Mouse (Mus musculus): ENCODE results near the gene Ptrhd1.

The Ptrhd1 gene

DNA sequence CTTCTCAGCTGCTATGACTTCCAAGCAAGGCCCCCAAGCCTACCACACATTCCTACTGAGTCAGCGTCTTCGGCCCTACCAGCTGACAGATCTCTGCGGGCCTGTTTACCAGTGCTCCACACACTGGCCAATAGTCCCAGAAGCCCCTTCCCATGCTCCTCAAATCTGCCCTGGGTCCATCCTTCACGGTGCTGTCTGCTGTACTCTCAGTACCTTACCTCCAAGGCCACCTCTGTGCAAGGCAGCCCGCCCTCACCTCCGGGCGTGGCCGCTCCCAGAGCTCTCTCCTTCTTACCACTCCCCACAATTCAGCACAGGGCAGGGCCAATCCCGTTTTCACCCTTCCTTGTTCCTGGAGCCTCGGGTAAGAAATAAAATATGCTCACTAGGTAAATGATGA lies 11.9 kb downstream of the Ptrhd1 start:
- DNase-seq: no peak

DNA sequence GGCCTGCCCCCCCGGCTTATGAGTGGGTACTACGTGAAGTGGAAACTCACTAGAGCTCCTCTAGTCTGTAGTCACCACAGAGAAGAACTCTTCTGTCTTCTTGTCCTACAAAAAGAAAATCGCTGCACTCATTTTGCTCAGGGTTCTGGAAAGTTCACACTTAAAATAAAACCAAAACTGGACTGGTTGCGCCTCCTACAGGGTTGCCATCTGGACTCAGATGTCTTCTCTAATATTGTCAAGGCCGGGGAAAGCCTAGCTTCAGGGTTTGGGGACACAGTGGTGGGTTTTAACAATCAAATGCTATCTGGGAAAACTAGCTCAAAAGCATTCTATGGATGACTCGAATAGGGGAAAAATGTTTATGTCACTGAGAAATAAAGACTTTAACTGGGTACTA lies 16.0 kb downstream of the Ptrhd1 start:
- DNase-seq: no peak

DNA sequence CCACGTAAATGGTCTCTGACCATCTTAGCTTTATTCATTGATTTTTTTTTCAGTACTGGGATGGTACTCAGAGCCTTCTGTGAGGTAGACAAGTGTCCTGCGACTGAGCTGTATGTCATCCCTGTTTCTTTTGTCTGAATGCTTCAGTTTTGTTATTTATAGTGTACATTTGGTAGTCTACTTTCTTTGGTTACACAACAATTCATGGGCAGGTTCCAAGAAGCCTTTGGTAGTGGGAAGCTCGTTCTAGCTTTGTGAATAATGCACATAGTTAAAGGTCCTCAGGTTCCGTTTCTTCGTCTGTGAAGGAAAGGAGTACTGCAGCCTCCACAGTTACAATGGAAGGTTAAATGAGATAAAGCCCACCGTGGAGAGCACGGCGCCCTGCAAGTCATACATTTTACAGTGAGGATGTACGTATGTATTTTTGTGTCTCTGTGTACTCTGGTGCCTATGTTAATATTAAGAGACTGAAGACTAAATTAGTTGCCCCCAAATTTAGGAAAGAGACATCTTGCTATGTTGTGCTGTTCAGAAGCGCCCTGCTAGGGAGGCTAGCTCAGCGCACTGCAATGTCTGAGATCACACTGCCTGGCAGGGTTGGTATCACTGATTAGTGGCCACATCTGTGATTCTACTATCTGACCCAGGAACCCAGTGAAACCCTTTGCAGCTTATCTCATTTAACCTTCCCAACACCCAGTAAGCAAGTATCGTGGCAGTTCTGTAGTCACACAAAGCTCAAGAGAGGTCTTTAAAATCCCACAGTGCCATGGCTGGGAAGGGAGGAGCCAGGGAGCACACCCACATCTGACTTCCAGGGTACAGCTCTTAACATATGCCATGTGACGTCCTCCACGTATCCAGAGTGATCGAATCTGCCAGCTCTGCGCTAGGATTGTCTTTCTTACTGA lies 19.2 kb downstream of the Ptrhd1 start:
- DNase-seq: peak; percentile 25

DNA sequence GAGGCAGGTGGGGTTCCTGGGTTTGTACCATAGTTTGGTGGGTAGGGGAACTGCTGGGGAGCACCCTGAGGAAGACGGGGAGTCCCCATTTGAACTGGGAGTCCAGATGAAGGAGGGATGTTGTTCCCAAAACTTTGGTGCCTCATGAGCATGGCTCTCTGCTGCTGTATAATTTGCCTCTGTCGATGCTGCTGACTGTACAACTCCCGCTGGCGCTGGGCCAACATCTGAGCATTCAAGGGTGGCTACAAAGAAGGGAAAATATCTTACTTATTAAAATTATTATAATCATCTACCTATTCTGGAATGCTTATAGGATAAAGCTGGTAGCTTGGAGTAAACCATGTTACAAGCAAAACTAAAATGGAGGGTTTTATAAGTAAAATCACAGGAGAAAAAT lies 33.9 kb downstream of the Ptrhd1 start:
- DNase-seq: no peak

DNA sequence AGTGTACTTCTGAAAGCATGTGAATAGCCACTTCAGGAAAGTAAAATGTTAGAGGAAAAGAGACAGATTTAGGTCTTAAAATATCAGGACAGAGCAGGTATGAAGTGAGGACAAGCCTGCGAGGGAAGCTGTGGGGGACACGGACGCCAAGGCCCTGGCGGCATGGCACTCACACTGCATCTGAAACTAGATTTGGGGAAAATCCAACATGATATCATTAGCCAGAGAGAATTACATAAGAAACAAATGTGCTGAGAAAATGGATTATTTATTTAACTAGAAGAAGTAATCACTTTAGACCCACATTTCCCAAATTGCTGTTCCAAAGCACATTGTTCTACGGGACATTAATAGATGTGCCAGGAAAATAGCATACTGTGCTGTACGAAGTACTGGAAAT lies 37.3 kb downstream of the Ptrhd1 start:
- no peak for DNase-seq

DNA sequence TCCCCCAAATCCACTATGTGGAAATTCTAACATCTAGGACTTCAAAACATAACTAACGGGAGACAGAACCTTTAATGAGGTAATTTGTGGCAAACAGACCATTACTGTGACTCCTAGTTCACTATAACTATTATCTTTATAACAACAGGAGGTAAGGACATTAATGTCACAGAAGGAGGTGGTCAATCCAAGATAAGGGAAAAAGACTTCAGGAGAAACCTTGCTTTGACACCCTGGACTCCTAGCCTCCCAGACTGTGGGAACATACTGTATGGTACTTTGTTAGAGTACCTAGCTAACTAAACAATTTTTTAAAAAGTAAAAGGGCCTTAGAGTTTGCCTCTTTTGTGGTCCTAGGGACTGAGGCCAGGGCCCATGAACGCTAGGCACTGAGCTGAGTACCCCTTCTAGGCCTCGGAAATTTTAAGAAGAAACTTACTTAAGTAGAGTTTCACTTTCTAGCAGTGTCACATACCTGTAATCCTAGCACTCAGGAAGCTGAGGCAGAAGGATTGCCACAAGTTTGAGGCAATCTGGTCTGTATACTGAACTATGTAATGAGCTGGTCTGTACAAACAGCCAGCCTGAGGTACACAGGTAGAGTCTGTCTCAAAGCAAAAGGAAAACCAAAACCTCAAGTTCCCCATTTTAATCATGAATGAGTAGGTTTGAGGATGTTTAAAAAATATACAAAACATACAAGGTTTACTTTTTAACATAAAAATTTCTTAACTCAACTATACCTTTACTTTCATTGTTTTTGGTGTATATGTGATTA lies 45.3 kb downstream of the Ptrhd1 start:
- no peak for DNase-seq

DNA sequence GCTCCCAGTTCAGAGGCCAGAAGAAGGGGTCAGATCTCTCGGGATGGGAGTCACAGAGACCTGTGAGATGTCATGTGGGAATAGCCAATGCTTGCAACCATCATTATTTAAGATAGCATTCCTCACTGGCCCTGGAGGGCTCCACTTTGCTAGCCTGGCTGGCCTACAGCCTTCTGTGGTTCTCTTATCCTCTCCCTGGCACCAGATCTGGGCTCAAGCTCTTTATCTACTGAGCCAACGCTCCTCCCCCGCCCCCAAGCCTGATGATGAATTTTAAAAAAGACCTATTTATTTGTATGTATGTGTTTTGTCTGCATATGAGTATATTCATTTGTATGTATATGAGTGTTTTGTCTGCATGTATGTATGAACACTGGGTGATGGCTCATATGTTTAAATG lies 46.1 kb downstream of the Ptrhd1 start:
- DNase-seq: no peak

DNA sequence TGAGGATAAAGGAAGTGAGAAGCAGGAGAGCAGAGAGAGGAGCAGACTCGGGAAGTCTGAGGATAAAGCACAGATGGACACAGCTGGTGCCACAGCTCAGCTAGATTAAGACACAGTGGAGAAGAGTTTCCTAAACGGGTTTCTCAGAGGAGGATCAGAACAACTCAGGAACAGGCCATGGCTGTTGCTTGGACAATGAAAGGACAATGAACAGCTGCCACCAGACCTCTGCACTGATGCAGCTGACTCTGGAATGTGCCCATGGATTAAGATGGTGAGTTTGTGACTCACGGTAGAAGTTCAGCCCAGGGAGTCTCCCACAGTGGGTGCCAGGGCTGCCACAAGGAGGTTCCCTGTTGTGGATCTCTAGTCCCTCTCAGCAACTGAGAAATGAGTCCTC lies 51.4 kb downstream of the Ptrhd1 start:
- no peak for DNase-seq

Measured in right cerebral cortex, adult 18-20 months (tissue).